Mouse (Mus musculus): ENCODE data around the gene Rph3al. TPM values are rescaled to one million over a fixed set of nuclear protein-coding genes. Genes with fewer than 3 reads are reported as not detected.

Rph3al gene
- 1.7 and 2.7 TPM in 2 replicates for polyA plus RNA-seq (2014; fragmentation: Nextera tagmentation; extraction: Ambion mirVana)

- Histone ChIP-seq H3K9ac (ENCODE audit: low read length) (0 out of 2 replicates have a peak within 1 kb of the TSS, but pooled peaks have one; percentile 12), H3K36me3 (ENCODE audit: control insufficient read depth, insufficient read depth, low read length) (no peaks in the 10 kb centered on the region), H3K9me3 (ENCODE audit: control insufficient read depth, low read length) (no peaks in the 10 kb centered on the region; the same call in 1 of the 2 replicates), H3K27ac (replicated peaks; ENCODE audit: low read depth, low read length) (no peak within 1 kb of the TSS), H3K27me3 (ENCODE audit: control insufficient read depth, insufficient read depth, low read length) (no peaks in the 10 kb centered on the region), H3K4me3 (ENCODE audit: low read depth, low read length) (no peak within 1 kb of the TSS), H3K4me2 (ENCODE audit: low read depth, severe bottlenecking) (peak within 1 kb of the TSS; percentile 24; the same call in 1 of the 2 replicates), H3K4me1 (ENCODE audit: control insufficient read depth, insufficient read depth, low read length) (peaks cover 12% of the 10 kb centered on the region; the same call in 1 of the 2 replicates)
- 72% methylated on average over 6 of the region's 6 CpGs for WGBS
- no peak for DNase-seq (ENCODE audit: low spot score)
- ATAC-seq (ENCODE audit: insufficient number of reproducible peaks, low FRiP score, low TSS enrichment, low read depth) = no peak
These were observed at the start of gene Rph3al for GRCm38 (mm10) chr11:75938379-75938906. TSS of gene Rph3al (minus strand) at chr11:75938429.

GRCm38 (mm10) chr11:75985948-75986347 lies 47.7 kb upstream of the Rph3al start:
- WGBS = 69% methylated on average over 7 of the region's 7 CpGs
- DNase-seq (ENCODE audit: low spot score) (no peak), ATAC-seq (ENCODE audit: insufficient number of reproducible peaks, low FRiP score, low TSS enrichment, low read depth) (no peak)
- no peak overlapping the region for H3K4me3 ChIP-seq (ENCODE audit: low read depth, low read length)
- H3K27me3 ChIP-seq (ENCODE audit: control insufficient read depth, insufficient read depth, low read length) = no peaks in the 10 kb centered on the region
- H3K9me3 ChIP-seq (ENCODE audit: control insufficient read depth, low read length) = no peaks in the 10 kb centered on the region
- no peaks in the 10 kb centered on the region for H3K36me3 ChIP-seq (ENCODE audit: control insufficient read depth, insufficient read depth, low read length)
- H3K9ac ChIP-seq (ENCODE audit: low read length) = no peak overlapping the region
- H3K4me1 ChIP-seq (ENCODE audit: control insufficient read depth, insufficient read depth, low read length) = no peaks in the 10 kb centered on the region
- no peak overlapping the region for H3K27ac ChIP-seq (replicated peaks; ENCODE audit: low read depth, low read length)
- no peak overlapping the region for H3K4me2 ChIP-seq (ENCODE audit: low read depth, severe bottlenecking)

- no peaks in the 10 kb centered on the region for H3K27me3 ChIP-seq (ENCODE audit: control insufficient read depth, insufficient read depth, low read length)
- no peaks in the 10 kb centered on the region for H3K9me3 ChIP-seq (ENCODE audit: control insufficient read depth, low read length)
- no peak overlapping the region for H3K4me2 ChIP-seq (ENCODE audit: low read depth, severe bottlenecking)
- no peak overlapping the region for H3K27ac ChIP-seq (replicated peaks; ENCODE audit: low read depth, low read length)
- no peak overlapping the region for H3K9ac ChIP-seq (ENCODE audit: low read length)
- no peaks in the 10 kb centered on the region for H3K36me3 ChIP-seq (ENCODE audit: control insufficient read depth, insufficient read depth, low read length)
- ATAC-seq (ENCODE audit: insufficient number of reproducible peaks, low FRiP score, low TSS enrichment, low read depth) (no peak), DNase-seq (ENCODE audit: low spot score) (no peak)
- H3K4me3 ChIP-seq (ENCODE audit: low read depth, low read length) = no peak overlapping the region
- 71% methylated on average over 1 of the region's 1 CpGs for WGBS
- H3K4me1 ChIP-seq (ENCODE audit: control insufficient read depth, insufficient read depth, low read length) = no peaks in the 10 kb centered on the region
These were observed 46.4 kb upstream of the Rph3al start for GRCm38 (mm10) chr11:75984581-75984980.

- no peak overlapping the region for H3K4me3 ChIP-seq (ENCODE audit: low read depth, low read length)
- 82% methylated on average over 4 of the region's 4 CpGs for WGBS
- H3K27me3 ChIP-seq (ENCODE audit: control insufficient read depth, insufficient read depth, low read length) = no peaks in the 10 kb centered on the region
- H3K4me1 ChIP-seq (ENCODE audit: control insufficient read depth, insufficient read depth, low read length) = no peaks in the 10 kb centered on the region
- no peak overlapping the region for H3K27ac ChIP-seq (replicated peaks; ENCODE audit: low read depth, low read length)
- DNase-seq (ENCODE audit: low spot score) = no peak
- no peaks in the 10 kb centered on the region for H3K9me3 ChIP-seq (ENCODE audit: control insufficient read depth, low read length)
- no peaks in the 10 kb centered on the region for H3K36me3 ChIP-seq (ENCODE audit: control insufficient read depth, insufficient read depth, low read length)
- ATAC-seq (ENCODE audit: insufficient number of reproducible peaks, low FRiP score, low TSS enrichment, low read depth) = no peak
- H3K9ac ChIP-seq (ENCODE audit: low read length) = no peak overlapping the region
- no peak overlapping the region for H3K4me2 ChIP-seq (ENCODE audit: low read depth, severe bottlenecking)
These were observed 45.0 kb upstream of the Rph3al start for GRCm38 (mm10) chr11:75983194-75983593.

GRCm38 (mm10) chr11:75980413-75980812 lies 42.2 kb upstream of the Rph3al start:
- DNase-seq (ENCODE audit: low spot score) (no peak), ATAC-seq (ENCODE audit: insufficient number of reproducible peaks, low FRiP score, low TSS enrichment, low read depth) (no peak)
- WGBS = 34% methylated on average over 2 of the region's 2 CpGs
- Histone ChIP-seq H3K36me3 (ENCODE audit: control insufficient read depth, insufficient read depth, low read length) (no peaks in the 10 kb centered on the region), H3K9ac (ENCODE audit: low read length) (no peak overlapping the region), H3K27me3 (ENCODE audit: control insufficient read depth, insufficient read depth, low read length) (no peaks in the 10 kb centered on the region), H3K4me2 (ENCODE audit: low read depth, severe bottlenecking) (no peak overlapping the region), H3K4me3 (ENCODE audit: low read depth, low read length) (no peak overlapping the region), H3K27ac (replicated peaks; ENCODE audit: low read depth, low read length) (no peak overlapping the region), H3K4me1 (ENCODE audit: control insufficient read depth, insufficient read depth, low read length) (no peaks in the 10 kb centered on the region), H3K9me3 (ENCODE audit: control insufficient read depth, low read length) (no peaks in the 10 kb centered on the region)

GRCm38 (mm10) chr11:75978051-75978450 lies 39.8 kb upstream of the Rph3al start:
- H3K4me3 ChIP-seq (ENCODE audit: low read depth, low read length) = no peak overlapping the region
- no peaks in the 10 kb centered on the region for H3K27me3 ChIP-seq (ENCODE audit: control insufficient read depth, insufficient read depth, low read length)
- H3K36me3 ChIP-seq (ENCODE audit: control insufficient read depth, insufficient read depth, low read length) = no peaks in the 10 kb centered on the region
- no peak overlapping the region for H3K27ac ChIP-seq (replicated peaks; ENCODE audit: low read depth, low read length)
- no peaks in the 10 kb centered on the region for H3K9me3 ChIP-seq (ENCODE audit: control insufficient read depth, low read length)
- ATAC-seq (ENCODE audit: insufficient number of reproducible peaks, low FRiP score, low TSS enrichment, low read depth) (no peak), DNase-seq (ENCODE audit: low spot score) (no peak)
- WGBS = 85% methylated on average over 6 of the region's 6 CpGs
- H3K4me2 ChIP-seq (ENCODE audit: low read depth, severe bottlenecking) = no peak overlapping the region
- no peak overlapping the region for H3K9ac ChIP-seq (ENCODE audit: low read length)
- H3K4me1 ChIP-seq (ENCODE audit: control insufficient read depth, insufficient read depth, low read length) = no peaks in the 10 kb centered on the region

- Histone ChIP-seq H3K27me3 (ENCODE audit: control insufficient read depth, insufficient read depth, low read length) (no peaks in the 10 kb centered on the region), H3K36me3 (ENCODE audit: control insufficient read depth, insufficient read depth, low read length) (no peaks in the 10 kb centered on the region), H3K4me2 (ENCODE audit: low read depth, severe bottlenecking) (no peak overlapping the region), H3K4me1 (ENCODE audit: control insufficient read depth, insufficient read depth, low read length) (no peaks in the 10 kb centered on the region), H3K27ac (replicated peaks; ENCODE audit: low read depth, low read length) (no peak overlapping the region), H3K9me3 (ENCODE audit: control insufficient read depth, low read length) (no peaks in the 10 kb centered on the region), H3K9ac (ENCODE audit: low read length) (no peak overlapping the region), H3K4me3 (ENCODE audit: low read depth, low read length) (no peak overlapping the region)
- DNase-seq (ENCODE audit: low spot score) (no peak), ATAC-seq (ENCODE audit: insufficient number of reproducible peaks, low FRiP score, low TSS enrichment, low read depth) (no peak)
- WGBS = 54% methylated on average over 8 of the region's 8 CpGs
These were observed 38.5 kb upstream of the Rph3al start for GRCm38 (mm10) chr11:75976748-75977147.

- H3K4me1 ChIP-seq (ENCODE audit: control insufficient read depth, insufficient read depth, low read length) = no peaks in the 10 kb centered on the region
- no peak overlapping the region for H3K9ac ChIP-seq (ENCODE audit: low read length)
- no peak overlapping the region for H3K4me3 ChIP-seq (ENCODE audit: low read depth, low read length)
- no peak overlapping the region for H3K4me2 ChIP-seq (ENCODE audit: low read depth, severe bottlenecking)
- ATAC-seq (ENCODE audit: insufficient number of reproducible peaks, low FRiP score, low TSS enrichment, low read depth) = no peak
- no peaks in the 10 kb centered on the region for H3K27me3 ChIP-seq (ENCODE audit: control insufficient read depth, insufficient read depth, low read length)
- H3K36me3 ChIP-seq (ENCODE audit: control insufficient read depth, insufficient read depth, low read length) = no peaks in the 10 kb centered on the region
- no peak overlapping the region for H3K27ac ChIP-seq (replicated peaks; ENCODE audit: low read depth, low read length)
- 90% methylated on average over 1 of the region's 1 CpGs for WGBS
- no peak for DNase-seq (ENCODE audit: low spot score)
- H3K9me3 ChIP-seq (ENCODE audit: control insufficient read depth, low read length) = no peaks in the 10 kb centered on the region
These were observed 35.8 kb upstream of the Rph3al start for GRCm38 (mm10) chr11:75973988-75974387.

Measured in limb, embryonic 11.5 days (tissue).